Mouse (Mus musculus) ZHBTc4 (cell line): ENCODE measurements at regions not wholly inside any gene's neighbourhood (a gene's known extent, or its start where the extent isn't known, plus 50 kb on each side); places are given as distances from the start of the nearest gene placed in this dataset.
A peak's percentile ranks its signal among the peaks of the same experiment; 100 is the strongest.
"Not testable (repeated sequence)": the region's sequence is repeated elsewhere in the genome, so short reads cannot be mapped to it uniquely, and the experiment has no call there.

Experiments used
- DNase-seq: peaks from one replicate; pipeline ENCODE4 v3.0.0-alpha.2; 2011; ENCODE audit warnings: low read depth, low spot score

DNA sequence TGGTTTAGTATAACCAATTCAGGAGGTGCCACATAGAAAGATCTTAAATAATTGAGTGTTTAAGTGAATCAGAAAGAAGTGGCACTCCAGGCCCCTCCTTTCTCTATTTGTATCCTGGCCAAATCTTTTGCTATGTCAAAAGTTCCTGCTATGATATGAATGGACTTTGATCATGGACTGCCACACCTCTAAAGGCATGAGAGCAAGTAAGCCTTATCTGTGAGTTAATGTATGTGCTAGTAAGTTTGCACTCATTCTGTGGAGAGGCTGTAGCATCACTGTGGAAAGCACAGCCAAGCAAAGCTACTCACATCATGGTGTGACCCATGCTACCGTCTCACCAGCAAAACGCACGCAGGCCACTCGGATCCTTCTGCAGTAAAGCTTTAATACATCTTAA is 140.2 kb downstream of the Jrkl start:
- DNase-seq, result no peak

GRCm38 (mm10) chr9:13083669-13084068 is 162.0 kb downstream of the Jrkl start:
- DNase-seq, result no peak

DNA sequence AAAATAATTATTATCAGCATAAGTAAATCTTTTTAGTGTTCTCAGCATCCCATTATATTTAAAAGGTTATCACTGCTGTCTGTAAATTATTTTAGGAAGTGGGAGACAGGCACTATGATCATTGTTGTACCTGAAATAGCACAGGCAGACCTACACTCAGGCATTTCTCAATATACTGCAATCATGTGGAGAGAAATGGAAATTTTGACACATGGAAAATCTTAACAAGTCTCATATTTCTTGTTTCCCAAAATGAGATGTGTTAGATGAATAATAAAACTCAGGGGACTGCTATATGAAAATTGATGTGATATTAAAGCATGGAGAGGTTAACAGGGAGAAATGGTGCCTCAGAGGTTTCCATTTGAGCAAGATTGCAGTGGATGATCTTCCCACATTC is 196.6 kb downstream of the Jrkl start:
- DNase-seq, result no peak

DNA sequence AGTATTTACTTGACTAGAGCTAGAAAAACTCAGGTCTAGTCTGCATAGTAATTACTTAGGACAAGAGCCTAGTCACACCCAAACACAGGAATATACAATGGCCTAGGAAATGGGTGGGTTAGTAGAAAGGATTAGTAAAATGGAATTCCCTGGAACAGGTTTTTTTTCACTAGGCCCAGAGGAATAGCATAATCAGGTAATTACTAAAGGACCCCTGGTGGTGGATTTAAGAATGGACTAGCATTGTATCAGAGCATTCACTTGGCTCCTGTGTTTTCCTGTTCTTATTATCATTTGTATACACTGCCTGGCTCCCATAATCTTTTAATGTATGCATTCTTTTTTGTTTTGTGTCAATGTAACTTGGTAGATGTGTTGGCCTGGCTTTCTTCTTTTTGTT is 226.6 kb downstream of the Jrkl start:
- DNase-seq, result peak; percentile 45

- not testable (repeated sequence) for DNase-seq
Measured at GRCm38 (mm10) chr9:12983209-12983608, 262.4 kb downstream of the Jrkl start.

- no peak for DNase-seq
Measured at GRCm38 (mm10) chr9:12973022-12973421, 272.6 kb downstream of the Jrkl start.

DNA sequence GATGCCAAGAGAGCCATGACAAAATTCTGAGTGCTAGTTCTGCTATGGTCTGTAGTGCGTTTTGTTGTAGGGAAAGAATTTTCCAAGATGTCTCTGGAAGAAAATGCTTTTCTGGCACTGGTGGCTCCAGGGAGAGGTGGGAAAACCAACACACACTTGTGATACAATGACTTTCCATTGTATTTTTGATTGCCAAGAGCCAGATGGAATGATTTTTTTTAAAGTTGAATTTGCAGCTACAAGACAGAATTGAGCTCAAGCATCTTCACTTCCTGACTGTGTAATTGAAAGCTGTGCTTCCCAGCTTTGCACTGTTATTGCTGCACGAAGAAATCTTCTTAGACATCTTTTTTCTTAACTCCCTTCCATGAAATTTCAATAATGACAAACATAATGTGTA is 285.3 kb downstream of the Jrkl start:
- DNase-seq, result no peak

DNA sequence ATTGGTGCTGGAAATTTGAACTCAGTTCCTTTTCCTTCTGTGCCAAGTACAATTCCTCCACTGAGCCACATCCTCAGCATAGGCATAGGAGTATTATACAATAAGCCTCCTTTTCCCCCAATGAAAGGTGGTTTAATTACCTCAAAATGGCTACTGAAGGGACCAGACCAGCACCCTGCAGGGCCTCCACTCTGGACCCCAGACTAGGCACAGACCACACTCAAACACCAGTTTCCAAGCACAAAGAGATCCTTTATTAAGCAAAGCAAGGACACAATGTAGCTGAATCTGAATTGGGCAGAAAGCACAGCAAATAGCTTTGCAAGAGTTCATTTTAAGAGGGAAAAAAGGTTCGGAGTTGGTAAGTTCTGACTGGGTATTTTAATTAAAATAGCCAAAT is 299.5 kb downstream of the Jrkl start:
- peak; percentile 51 for DNase-seq

DNA sequence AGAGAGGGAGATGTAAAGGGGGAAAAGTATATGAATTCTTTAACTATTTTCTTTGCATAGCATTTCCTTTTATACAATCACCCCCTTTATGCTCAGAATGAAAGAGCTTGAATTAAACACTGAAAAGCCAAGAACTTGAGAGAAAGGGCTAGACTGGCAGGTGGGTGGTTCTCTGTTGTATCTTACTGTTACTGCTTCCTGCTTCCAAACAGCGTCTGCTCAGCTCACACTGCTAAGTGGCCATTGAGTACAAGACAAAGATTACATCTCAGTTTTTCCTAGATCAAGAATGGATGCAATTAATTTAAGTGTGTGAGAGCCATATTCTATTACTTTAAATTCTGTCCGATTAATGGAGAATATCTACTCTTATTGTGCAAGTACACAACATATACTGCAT is 300.2 kb downstream of the Jrkl start:
- no peak for DNase-seq

DNA sequence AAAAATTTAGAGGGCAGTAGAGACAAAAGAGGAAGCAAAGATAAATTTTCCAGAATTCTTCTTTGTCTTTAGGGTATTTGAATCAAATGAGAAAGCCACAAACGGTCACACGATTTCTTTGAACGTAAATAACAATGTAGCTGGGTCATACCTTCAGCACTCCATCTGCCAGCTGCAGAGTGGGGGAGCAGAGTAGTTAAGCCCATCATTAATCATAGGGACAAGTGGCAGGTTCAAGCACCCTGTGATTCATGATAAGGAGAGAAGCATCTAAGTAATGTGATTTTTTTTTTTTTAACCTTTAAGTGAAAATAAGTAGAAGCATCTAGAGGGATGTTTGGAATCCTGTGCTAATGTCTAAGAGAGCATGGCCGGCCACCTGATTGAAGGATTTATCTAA is 300.6 kb downstream of the Jrkl start:
- DNase-seq, result no peak

GRCm38 (mm10) chr9:12935016-12935415 is 310.6 kb downstream of the Jrkl start:
- peak; percentile 8 for DNase-seq

GRCm38 (mm10) chr9:12925549-12926186 is 320.0 kb downstream of the Jrkl start:
- DNase-seq, result no peak

GRCm38 (mm10) chr9:12900726-12901125 is 344.9 kb downstream of the Jrkl start:
- DNase-seq, result peak; percentile 16

DNA sequence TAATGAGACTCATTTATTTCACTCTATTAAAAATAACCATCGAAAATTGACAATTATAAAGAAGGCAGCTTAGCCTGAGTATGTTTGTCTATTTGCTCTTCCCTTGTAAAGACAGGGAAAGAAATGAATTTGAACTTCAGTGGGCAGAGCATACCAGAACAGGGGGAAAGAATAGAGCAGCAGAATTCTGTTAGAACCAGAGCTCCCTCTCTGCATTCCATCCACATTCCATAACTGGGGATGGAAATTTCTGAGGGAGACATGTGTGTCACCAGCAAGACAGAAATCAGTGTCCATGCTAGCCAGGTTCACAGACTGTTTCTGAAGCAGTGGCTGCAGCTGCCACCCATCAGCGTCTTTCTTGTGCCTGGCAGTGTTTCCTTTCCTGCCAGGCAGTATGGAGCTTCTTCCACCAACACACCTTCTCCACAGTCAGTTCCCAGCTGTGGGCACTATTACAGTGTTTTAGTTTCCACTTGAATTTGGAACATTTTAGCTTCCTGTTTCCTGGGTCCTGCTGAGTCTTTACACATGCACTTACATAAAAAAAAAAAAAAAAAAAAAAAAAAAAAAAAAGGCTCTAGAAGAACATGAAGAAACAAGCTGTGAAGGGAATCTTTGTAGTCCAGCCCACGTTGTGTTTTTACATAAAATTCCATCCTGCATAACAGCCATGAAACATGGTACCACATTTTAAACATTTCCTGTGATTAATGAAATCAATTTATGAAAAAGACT is 365.7 kb downstream of the Jrkl start:
- DNase-seq, result no peak

DNA sequence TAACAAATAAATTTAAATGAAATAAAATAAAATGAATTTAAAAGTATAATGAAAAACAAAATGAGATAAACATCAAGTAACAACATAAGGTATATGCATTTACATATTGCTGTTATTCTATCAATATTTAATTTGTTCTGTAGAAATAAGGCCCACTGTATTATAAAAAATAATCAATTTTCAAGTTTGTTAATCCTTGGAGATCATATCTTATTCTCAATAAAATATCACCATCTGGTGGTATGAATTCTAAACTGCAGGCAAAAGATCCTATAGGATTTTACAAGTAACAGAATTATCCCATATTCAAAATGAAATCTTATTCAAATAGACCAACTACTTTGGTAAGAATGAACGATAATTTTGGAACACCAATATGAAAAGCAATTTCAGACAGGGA is 369.1 kb downstream of the Jrkl start:
- DNase-seq, result no peak

DNA sequence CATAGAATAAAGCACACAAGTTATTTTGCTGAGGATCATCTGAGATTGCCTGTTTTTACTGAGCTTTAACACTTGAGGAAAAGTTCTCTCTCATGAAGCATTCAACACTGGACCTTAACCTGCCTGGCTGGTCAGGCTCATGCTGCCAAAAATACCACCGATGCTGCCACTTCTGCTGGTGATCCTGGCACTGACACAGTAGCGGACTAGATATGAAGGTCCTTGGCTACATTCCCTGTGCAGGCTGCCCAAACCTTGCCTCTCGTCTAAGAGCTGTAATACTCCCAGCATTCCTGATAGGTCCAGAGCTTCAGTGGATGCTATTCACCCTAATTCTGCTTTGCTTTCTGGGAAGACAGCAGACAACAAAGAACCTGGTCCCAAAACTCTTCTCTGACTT is 374.7 kb downstream of the Jrkl start:
- DNase-seq, result no peak
